Mouse (Mus musculus): ENCODE data around the gene Rnf19b. TPM values are rescaled to one million over a fixed set of nuclear protein-coding genes. Genes with fewer than 3 reads are reported as not detected.
A peak's percentile ranks its signal among the peaks of the same experiment; 100 is the strongest.

The Rnf19b gene
- polyA plus RNA-seq (2015; fragmentation: Nextera tagmentation; extraction: Ambion mirVana) = 11.0 and 12.2 TPM in 2 replicates

GRCm38 (mm10) chr4:129058207-129059092 is at the start of gene Rnf19b:
Rnf19b (plus strand) TSS chr4:129058271.
- TF ChIP-seq CTCF (IDR thresholded peaks at IDR 0.05; ENCODE audit: low read depth) = no peak
- under 1% methylated on average over 71 of the region's 107 CpGs for WGBS
- ATAC-seq = peak; percentile 62

GRCm38 (mm10) chr4:129008672-129009071 is 49.4 kb upstream of the Rnf19b start:
- WGBS = 64% methylated on average over 3 of the region's 3 CpGs
- peaks cover 56% of the 10 kb centered on the region for H3K36me3 ChIP-seq (ENCODE audit: control insufficient read depth, insufficient read depth)
- no peak for ATAC-seq
- no peak overlapping the region for H3K27ac ChIP-seq (ENCODE audit: low read depth, low read length)
- no peaks in the 10 kb centered on the region for H3K9me3 ChIP-seq (ENCODE audit: control insufficient read depth)
- no peak overlapping the region for H3K4me3 ChIP-seq (ENCODE audit: low read depth, low read length)
- no peaks in the 10 kb centered on the region for H3K27me3 ChIP-seq (replicated peaks; ENCODE audit: control insufficient read depth, insufficient read depth, low read length)
- no peaks in the 10 kb centered on the region for H3K4me1 ChIP-seq (replicated peaks; ENCODE audit: control insufficient read depth, insufficient read depth, low read length)
- no peak overlapping the region for H3K9ac ChIP-seq (ENCODE audit: low read depth, low read length)
- no peak for TF ChIP-seq CTCF (IDR thresholded peaks at IDR 0.05; ENCODE audit: low read depth)
- H3K4me2 ChIP-seq (replicated peaks; ENCODE audit: low read depth) = no peak overlapping the region

More at GRCm38 (mm10) chr4:129058207-129059092, at the start of gene Rnf19b:
- Histone ChIP-seq H3K27ac (ENCODE audit: low read depth, low read length) (peak within 1 kb of the TSS; percentile 93), H3K4me2 (replicated peaks; ENCODE audit: low read depth) (peak within 1 kb of the TSS; percentile 100), H3K4me1 (replicated peaks; ENCODE audit: control insufficient read depth, insufficient read depth, low read length) (peaks cover 11% of the 10 kb centered on the region; the same call in 1 of the 2 replicates), H3K4me3 (ENCODE audit: low read depth, low read length) (peak within 1 kb of the TSS; percentile 93), H3K9ac (ENCODE audit: low read depth, low read length) (peak within 1 kb of the TSS; percentile 92), H3K9me3 (ENCODE audit: control insufficient read depth) (no peaks in the 10 kb centered on the region), H3K27me3 (replicated peaks; ENCODE audit: control insufficient read depth, insufficient read depth, low read length) (no peaks in the 10 kb centered on the region), H3K36me3 (ENCODE audit: control insufficient read depth, insufficient read depth) (no peaks in the 10 kb centered on the region)

GRCm38 (mm10) chr4:129009521-129009920 is 48.5 kb upstream of the Rnf19b start:
- ATAC-seq = no peak
- H3K9me3 ChIP-seq (ENCODE audit: control insufficient read depth) = no peaks in the 10 kb centered on the region
- no peak overlapping the region for H3K9ac ChIP-seq (ENCODE audit: low read depth, low read length)
- 83% methylated on average over 5 of the region's 5 CpGs for WGBS
- no peak for TF ChIP-seq CTCF (IDR thresholded peaks at IDR 0.05; ENCODE audit: low read depth)
- H3K4me2 ChIP-seq (replicated peaks; ENCODE audit: low read depth) = no peak overlapping the region
- no peaks in the 10 kb centered on the region for H3K4me1 ChIP-seq (replicated peaks; ENCODE audit: control insufficient read depth, insufficient read depth, low read length)
- no peak overlapping the region for H3K4me3 ChIP-seq (ENCODE audit: low read depth, low read length)
- H3K27ac ChIP-seq (ENCODE audit: low read depth, low read length) = no peak overlapping the region
- H3K36me3 ChIP-seq (ENCODE audit: control insufficient read depth, insufficient read depth) = peaks cover 51% of the 10 kb centered on the region
- H3K27me3 ChIP-seq (replicated peaks; ENCODE audit: control insufficient read depth, insufficient read depth, low read length) = no peaks in the 10 kb centered on the region

DNA sequence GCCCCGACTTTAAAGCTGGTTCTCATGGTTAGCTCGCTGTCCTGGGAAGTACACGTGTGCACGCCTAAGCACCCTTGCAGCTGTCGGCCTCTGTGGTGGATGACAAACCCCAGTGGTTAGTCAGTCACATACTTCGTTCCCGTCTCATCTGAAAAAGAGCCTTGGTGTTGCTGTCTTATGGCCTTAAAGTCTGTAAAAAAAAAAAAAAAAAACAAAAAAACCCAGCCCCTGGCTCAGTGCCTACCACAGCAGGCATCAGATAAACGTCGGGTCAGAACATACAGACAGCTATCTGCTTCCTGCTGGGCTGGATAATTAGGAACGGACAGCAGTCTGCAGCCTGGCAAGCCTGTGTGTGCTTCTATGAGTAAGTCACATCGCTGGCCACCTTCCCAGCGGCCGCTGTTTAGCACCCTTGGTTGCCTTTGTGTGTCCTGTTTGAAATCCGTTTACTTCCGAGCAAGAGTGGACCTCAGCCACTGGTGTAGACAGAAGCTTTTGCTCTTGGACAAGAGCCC is 46.4 kb upstream of the Rnf19b start:
- Histone ChIP-seq H3K4me1 (replicated peaks; ENCODE audit: control insufficient read depth, insufficient read depth, low read length) (no peaks in the 10 kb centered on the region), H3K4me2 (replicated peaks; ENCODE audit: low read depth) (no peak overlapping the region), H3K36me3 (ENCODE audit: control insufficient read depth, insufficient read depth) (peaks cover 40% of the 10 kb centered on the region), H3K9ac (ENCODE audit: low read depth, low read length) (no peak overlapping the region), H3K9me3 (ENCODE audit: control insufficient read depth) (no peaks in the 10 kb centered on the region), H3K27me3 (replicated peaks; ENCODE audit: control insufficient read depth, insufficient read depth, low read length) (no peaks in the 10 kb centered on the region), H3K4me3 (ENCODE audit: low read depth, low read length) (no peak overlapping the region), H3K27ac (ENCODE audit: low read depth, low read length) (no peak overlapping the region)
- 48% methylated on average over 15 of the region's 15 CpGs for WGBS
- ATAC-seq = peak; percentile 16; the same call in 1 of the 2 replicates
- TF ChIP-seq CTCF (IDR thresholded peaks at IDR 0.05; ENCODE audit: low read depth) = no peak

DNA sequence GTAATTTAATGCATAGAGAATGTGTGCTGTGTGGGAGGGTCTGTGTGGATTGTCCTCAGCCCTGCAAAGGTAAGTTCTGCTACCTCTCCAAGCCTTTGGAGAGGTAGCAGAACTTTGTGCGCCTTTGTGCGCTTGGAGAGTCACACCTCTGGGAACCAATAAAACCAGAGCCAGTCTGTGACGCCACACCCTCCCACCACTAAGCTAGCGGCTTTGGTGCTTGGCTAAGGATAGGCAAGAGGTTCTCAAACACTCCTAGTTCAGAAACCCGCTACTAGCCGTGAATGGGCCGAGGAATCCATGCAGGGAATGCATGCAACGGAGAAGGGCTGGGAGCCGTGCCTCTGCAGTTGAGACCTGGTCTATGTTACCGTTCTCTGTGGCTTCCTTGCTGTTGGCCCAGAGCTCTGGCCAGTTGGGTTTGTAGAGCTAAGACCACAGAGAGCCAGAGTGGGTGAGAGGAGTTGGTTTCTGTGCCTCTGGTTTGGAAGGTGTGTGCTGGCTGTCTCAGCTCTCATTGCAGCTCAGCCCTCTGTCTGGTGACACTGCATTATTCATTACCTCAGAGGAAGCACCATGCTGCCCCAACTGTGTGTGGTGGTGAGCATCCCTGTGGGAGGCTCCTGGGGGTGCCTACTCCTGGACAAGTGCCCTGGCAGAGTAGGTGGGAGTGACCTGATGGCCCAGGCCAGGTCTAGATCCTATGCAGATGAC is 44.8 kb upstream of the Rnf19b start:
- 38% methylated on average over 10 of the region's 10 CpGs for WGBS
- H3K9me3 ChIP-seq (ENCODE audit: control insufficient read depth) = no peaks in the 10 kb centered on the region
- no peak overlapping the region for H3K4me3 ChIP-seq (ENCODE audit: low read depth, low read length)
- no peak overlapping the region for H3K27ac ChIP-seq (ENCODE audit: low read depth, low read length)
- no peaks in the 10 kb centered on the region for H3K27me3 ChIP-seq (replicated peaks; ENCODE audit: control insufficient read depth, insufficient read depth, low read length)
- H3K4me2 ChIP-seq (replicated peaks; ENCODE audit: low read depth) = no peak overlapping the region
- no peak overlapping the region for H3K9ac ChIP-seq (ENCODE audit: low read depth, low read length)
- peaks cover 26% of the 10 kb centered on the region for H3K36me3 ChIP-seq (ENCODE audit: control insufficient read depth, insufficient read depth)
- H3K4me1 ChIP-seq (replicated peaks; ENCODE audit: control insufficient read depth, insufficient read depth, low read length) = no peaks in the 10 kb centered on the region
- no peak for TF ChIP-seq CTCF (IDR thresholded peaks at IDR 0.05; ENCODE audit: low read depth)
- ATAC-seq = no peak

- Histone ChIP-seq H3K27me3 (replicated peaks; ENCODE audit: control insufficient read depth, insufficient read depth, low read length) (no peaks in the 10 kb centered on the region), H3K27ac (ENCODE audit: low read depth, low read length) (no peak overlapping the region), H3K9me3 (ENCODE audit: control insufficient read depth) (no peaks in the 10 kb centered on the region), H3K4me1 (replicated peaks; ENCODE audit: control insufficient read depth, insufficient read depth, low read length) (no peaks in the 10 kb centered on the region), H3K9ac (ENCODE audit: low read depth, low read length) (no peak overlapping the region), H3K4me2 (replicated peaks; ENCODE audit: low read depth) (no peak overlapping the region), H3K4me3 (ENCODE audit: low read depth, low read length) (no peak overlapping the region), H3K36me3 (ENCODE audit: control insufficient read depth, insufficient read depth) (no peaks in the 10 kb centered on the region)
- WGBS = 19% methylated on average over 4 of the region's 4 CpGs
- ATAC-seq = no peak
- TF ChIP-seq CTCF (IDR thresholded peaks at IDR 0.05; ENCODE audit: low read depth) = no peak
These were observed 41.7 kb upstream of the Rnf19b start for GRCm38 (mm10) chr4:129016329-129016728.
